Mouse (Mus musculus) macrophage (primary cell): Measurements from ENCODE around the gene Nudt21. TPM values are rescaled to one million over a fixed set of nuclear protein-coding genes. Genes with fewer than 3 reads are reported as not detected.
A peak's percentile ranks its signal among the peaks of the same experiment; 100 is the strongest.

Experiments
- H3K27ac ChIP-seq: fragments of 350-480 bp; formaldehyde crosslinking; 2 replicates; pipeline ENCODE4 v1.9.0; 2021
- H3K36me3 ChIP-seq: fragments of 350-480 bp; formaldehyde crosslinking; 2 replicates; pipeline ENCODE4 v1.9.0; 2021; ENCODE audit errors: inconsistent target
- H3K4me3 ChIP-seq: fragments of 350-480 bp; formaldehyde crosslinking; 2 replicates; pipeline ENCODE4 v1.9.0; 2021; ENCODE audit errors: inconsistent target
- H3K79me2 ChIP-seq: fragments of 350-480 bp; formaldehyde crosslinking; 2 replicates; pipeline ENCODE4 v1.9.0; 2021; ENCODE audit errors: inconsistent target
- WGBS: methylation state at CpG from one replicate; pipeline ENCODE4 v1.1.7; 2026; ENCODE audit warnings: inconsistent platforms; ENCODE audit not compliant: missing documents; 5-methylcytosine and 5-hydroxymethylcytosine counted together
- polyA plus RNA-seq: library from polyadenylated mRNA; stranded (reverse); fragments of 250-400 nt; gene quantifications from 3 replicates; pipeline ENCODE4 v1.2.4, GENCODE M21; 2018; ENCODE audit warnings: inconsistent platforms

Gene Nudt21
- polyA plus RNA-seq, 1 experiment from 2014 or later: 14.7 TPM

- under 1% methylated on average over 77 of the region's 130 CpGs for WGBS
- Histone ChIP-seq H3K79me2 (peaks cover 44% of the 10 kb centered on the region), H3K27ac (peak within 1 kb of the TSS; percentile 33), H3K36me3 (no peaks in the 10 kb centered on the region), H3K4me3 (peak within 1 kb of the TSS; percentile 65)
Observed at GRCm38 (mm10) chr8:94012013-94012951, 24.5 kb downstream of the Nudt21 start, which contains the start of gene Amfr. Gene Amfr, minus strand, starts transcription at chr8:94012842.

GRCm38 (mm10) chr8:94011076-94012012 is 25.5 kb downstream of the Nudt21 start:
- under 1% methylated on average over 48 of the region's 48 CpGs for WGBS

DNA sequence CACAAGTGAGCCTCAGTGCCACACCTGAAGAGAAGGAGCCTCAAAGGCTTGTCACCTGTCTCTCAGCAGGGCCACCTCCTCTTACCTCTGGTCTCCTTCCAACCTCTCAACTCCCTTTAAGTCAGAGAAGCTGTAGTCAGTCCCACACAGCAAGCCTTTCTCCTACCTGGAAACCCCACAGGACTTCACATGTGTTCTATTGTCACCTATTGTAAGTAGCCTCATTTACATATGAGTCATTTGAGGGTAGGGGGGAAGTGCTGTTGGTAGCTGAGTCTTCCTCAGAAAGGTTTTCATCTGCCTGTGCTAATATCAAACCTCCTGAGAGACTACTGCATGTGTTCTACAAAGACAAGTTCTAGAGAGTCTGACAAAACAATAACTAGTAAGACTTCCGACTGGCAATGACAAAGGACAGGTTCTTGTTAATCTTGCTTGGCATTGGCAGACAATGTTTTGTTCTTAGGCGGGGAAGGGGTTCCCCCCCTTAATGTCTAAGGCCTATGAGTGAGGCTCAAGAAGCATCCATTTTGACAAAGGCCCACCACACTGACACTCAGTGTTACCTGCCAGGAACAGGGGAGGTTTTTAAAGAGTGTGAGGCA is 26.6 kb downstream of the Nudt21 start:
- no peak overlapping the region for H3K4me3 ChIP-seq
- H3K36me3 ChIP-seq: peaks cover 1% of the 10 kb centered on the region; the same call in 1 of the 2 replicates
- H3K79me2 ChIP-seq: peaks cover 64% of the 10 kb centered on the region
- 90% methylated on average over 2 of the region's 2 CpGs for WGBS
- H3K27ac ChIP-seq: no peak overlapping the region

More at GRCm38 (mm10) chr8:94011076-94012012, 25.5 kb downstream of the Nudt21 start:
- Histone ChIP-seq H3K4me3 (peak overlapping the region; percentile 65), H3K79me2 (peaks cover 53% of the 10 kb centered on the region), H3K36me3 (no peaks in the 10 kb centered on the region), H3K27ac (peak overlapping the region; percentile 33)

DNA sequence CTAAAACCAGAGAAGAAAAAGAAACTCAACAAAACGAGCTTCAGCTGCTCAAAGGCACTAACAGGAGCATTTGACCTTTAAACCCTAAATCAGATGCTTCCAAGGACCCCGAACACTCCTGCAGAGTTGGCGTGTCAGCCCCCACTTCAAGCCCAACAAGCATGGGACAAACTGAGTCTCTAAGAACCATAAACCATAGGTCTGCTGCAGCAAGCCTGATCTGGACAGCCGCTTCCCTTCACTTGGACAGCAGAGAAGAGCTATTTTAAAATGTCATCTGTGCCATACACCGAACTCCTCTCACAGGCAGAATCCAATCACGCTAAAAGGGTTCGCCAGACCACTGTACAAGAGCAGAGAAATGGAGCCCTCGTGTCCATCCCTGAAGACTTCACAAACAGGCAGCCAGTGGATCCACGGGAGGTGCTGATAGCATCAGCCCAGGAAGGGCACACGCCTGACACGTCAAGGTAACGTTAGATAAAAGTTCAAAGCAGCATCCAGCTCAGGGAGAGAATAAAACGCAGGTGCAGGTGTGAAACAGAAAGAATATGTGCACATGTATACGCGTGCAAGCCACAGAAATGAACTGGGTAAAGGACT is 27.5 kb downstream of the Nudt21 start:
- Histone ChIP-seq H3K79me2 (peaks cover 73% of the 10 kb centered on the region), H3K27ac (no peak overlapping the region), H3K4me3 (no peak overlapping the region), H3K36me3 (peaks cover 10% of the 10 kb centered on the region; the same call in 1 of the 2 replicates)
- WGBS: 91% methylated on average over 15 of the region's 15 CpGs

DNA sequence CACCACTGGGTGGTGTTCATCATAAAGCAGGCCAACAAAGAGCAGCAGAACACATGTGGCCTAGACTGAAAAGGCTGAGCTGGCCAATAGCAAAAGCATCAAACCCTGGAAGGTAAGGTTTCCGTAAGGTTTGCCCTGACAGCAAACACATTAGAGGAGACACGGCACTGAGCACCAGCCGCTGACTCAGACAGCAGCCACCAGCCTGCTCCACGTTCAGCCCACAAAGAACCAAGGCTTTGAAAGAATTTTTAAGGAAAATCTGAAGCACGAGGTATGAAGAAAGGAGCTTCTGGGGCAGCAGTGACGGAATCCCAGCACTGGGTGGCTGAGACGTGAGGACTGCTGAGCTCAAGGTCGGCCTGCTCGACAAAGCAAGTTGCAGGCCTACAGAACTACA is 32.7 kb downstream of the Nudt21 start:
- peaks cover 46% of the 10 kb centered on the region for H3K36me3 ChIP-seq
- H3K4me3 ChIP-seq: no peak overlapping the region
- H3K27ac ChIP-seq: no peak overlapping the region
- 96% methylated on average over 9 of the region's 9 CpGs for WGBS
- H3K79me2 ChIP-seq: peaks cover 52% of the 10 kb centered on the region

- 96% methylated on average over 2 of the region's 2 CpGs for WGBS
- Histone ChIP-seq H3K27ac (no peak overlapping the region), H3K36me3 (peaks cover 45% of the 10 kb centered on the region), H3K4me3 (no peak overlapping the region), H3K79me2 (peaks cover under 1% of the 10 kb centered on the region; the same call in 1 of the 2 replicates)
Observed at GRCm38 (mm10) chr8:93998961-93999360, 37.9 kb downstream of the Nudt21 start.

GRCm38 (mm10) chr8:93989739-93990138 is 47.1 kb downstream of the Nudt21 start:
- Histone ChIP-seq H3K4me3 (no peak overlapping the region), H3K27ac (no peak overlapping the region), H3K79me2 (no peaks in the 10 kb centered on the region), H3K36me3 (peaks cover 23% of the 10 kb centered on the region)
- 98% methylated on average over 4 of the region's 4 CpGs for WGBS

GRCm38 (mm10) chr8:93984731-93985130 is 52.1 kb downstream of the Nudt21 start:
- Histone ChIP-seq H3K4me3 (no peak overlapping the region), H3K27ac (no peak overlapping the region), H3K36me3 (peaks cover 68% of the 10 kb centered on the region), H3K79me2 (no peaks in the 10 kb centered on the region)
- WGBS: 90% methylated on average over 3 of the region's 3 CpGs

DNA sequence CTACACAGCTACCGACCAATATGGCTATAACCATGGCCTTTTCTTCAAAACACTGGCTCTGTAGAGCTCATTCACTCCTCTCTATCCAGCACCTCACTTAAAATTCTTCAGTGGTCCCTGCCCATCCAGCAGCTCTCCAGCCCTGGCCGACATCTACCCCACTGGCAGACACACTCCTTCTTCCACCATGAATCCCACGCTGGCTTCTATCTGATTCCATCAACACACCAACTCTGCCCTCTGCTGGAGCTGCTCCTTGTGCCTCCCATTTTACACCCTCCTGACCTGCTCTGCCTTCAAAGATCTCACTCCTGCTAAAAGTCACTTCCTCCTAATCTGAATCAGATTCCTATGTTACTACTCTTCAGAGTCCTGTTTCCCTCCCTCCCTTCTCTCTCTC is 53.0 kb downstream of the Nudt21 start:
- Histone ChIP-seq H3K79me2 (no peaks in the 10 kb centered on the region), H3K27ac (no peak overlapping the region), H3K4me3 (no peak overlapping the region), H3K36me3 (peaks cover 77% of the 10 kb centered on the region)
- WGBS: 97% methylated on average over 3 of the region's 3 CpGs

GRCm38 (mm10) chr8:93981679-93982215 is 55.1 kb downstream of the Nudt21 start:
- Histone ChIP-seq H3K4me3 (no peak overlapping the region), H3K36me3 (peaks cover 79% of the 10 kb centered on the region), H3K79me2 (no peaks in the 10 kb centered on the region), H3K27ac (no peak overlapping the region)
- WGBS: 93% methylated on average over 5 of the region's 5 CpGs

DNA sequence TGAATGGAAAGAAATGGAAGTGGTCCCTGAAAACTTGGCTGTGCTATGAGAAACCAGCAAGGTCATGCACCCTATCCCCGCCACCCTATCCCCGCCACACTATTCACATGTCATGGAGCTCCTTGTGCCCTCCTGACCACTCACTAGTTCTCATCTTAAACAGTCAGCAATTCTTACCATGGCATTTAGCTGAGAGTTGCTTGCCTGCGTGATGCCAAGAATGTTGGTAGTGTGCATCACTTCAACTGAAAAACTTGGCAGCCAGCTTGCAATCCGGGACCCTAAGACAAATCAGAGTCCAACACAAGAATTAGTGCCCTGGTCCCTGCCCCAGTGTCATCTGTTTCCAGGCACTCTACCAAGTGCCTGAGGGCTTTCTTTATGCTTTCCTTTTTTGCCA is 56.7 kb downstream of the Nudt21 start:
- H3K27ac ChIP-seq: no peak overlapping the region
- 100% methylated on average over 4 of the region's 4 CpGs for WGBS
- H3K4me3 ChIP-seq: no peak overlapping the region

DNA sequence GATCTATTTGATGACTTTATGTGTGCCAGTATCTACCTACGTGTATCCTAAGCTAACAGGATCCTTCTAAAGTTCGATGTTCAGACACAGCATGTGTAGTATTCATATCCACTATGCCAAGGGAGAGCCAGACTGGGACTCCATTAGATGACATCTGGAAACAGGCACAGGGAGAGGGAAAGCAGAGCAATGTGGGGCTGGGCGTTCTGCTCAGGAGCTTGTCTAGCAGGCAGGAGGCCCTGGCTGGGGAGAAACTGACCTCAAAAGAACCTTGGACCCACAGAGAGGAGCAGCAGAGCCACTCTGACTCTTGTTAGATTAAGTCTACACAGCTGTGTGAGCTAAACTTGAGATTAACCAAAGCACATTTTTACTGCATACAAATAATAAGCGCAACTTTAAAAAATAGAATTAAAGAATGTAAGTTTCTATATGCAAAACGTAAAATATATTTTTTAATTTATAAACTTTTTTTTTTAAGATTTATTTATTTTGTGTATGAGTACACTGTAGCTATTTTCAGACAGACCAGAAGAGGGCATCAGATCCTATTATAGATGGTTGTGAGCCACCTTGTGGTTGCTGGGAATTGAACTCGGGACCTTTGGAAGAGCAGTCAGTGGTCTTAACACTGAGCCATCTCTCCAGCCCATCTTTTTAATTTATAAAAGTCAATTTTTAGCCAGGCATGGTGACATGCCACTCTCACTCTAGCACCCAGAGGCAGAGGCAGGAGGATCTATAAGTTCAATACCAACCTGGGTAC is 60.2 kb downstream of the Nudt21 start:
- H3K79me2 ChIP-seq: no peaks in the 10 kb centered on the region
- H3K36me3 ChIP-seq: peaks cover 89% of the 10 kb centered on the region
- no peak overlapping the region for H3K4me3 ChIP-seq
- WGBS: 95% methylated on average over 6 of the region's 6 CpGs
- H3K27ac ChIP-seq: no peak overlapping the region

More for the DNA sequence above, 56.7 kb downstream of the Nudt21 start:
- Histone ChIP-seq H3K36me3 (peaks cover 82% of the 10 kb centered on the region), H3K79me2 (no peaks in the 10 kb centered on the region)

DNA sequence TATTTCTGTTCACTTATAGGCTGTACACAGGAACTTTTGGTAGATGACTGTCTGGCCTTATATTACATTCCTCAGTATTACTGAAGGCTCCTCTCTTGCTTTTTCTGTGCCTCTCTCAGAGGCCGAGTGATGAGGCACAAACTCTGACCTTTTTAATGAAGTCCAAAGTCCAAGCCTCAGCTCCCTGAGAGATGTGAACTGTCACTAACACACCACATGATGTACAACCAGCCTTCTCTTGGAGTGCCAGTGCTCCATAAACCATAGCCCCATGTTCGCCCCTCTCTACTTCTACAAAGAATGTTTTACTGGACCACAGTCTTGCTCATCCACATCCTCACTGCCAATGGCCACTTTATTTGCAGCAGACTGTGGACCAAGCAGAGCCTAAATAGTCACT is 61.5 kb downstream of the Nudt21 start:
- no peak overlapping the region for H3K27ac ChIP-seq
- WGBS: 89% methylated on average over 2 of the region's 2 CpGs
- no peak overlapping the region for H3K4me3 ChIP-seq
- H3K79me2 ChIP-seq: no peaks in the 10 kb centered on the region
- peaks cover 76% of the 10 kb centered on the region for H3K36me3 ChIP-seq
